In genomic region chr4:57842472-57843305, GRCm38 (mm10) we compare ENCODE assay signal across 15 mouse cellular contexts.
DNase-seq lines count a peak whose midpoint lies in the region; ATAC-seq and TF ChIP-seq lines count a peak whose summit lies in the region.
"Had no signal": no experiment of that assay in that cellular context is flagged by ENCODE, and none has a peak within 500 bp of the region (broad histone marks: within the 10 kb centered on the region; RNA-seq: fewer than 3 reads in every experiment).

No protein-coding gene starts in this region.

- TF ChIP-seq CTCF in forebrain, postnatal 0 days (IDR thresholded peaks at IDR 0.05; ENCODE audit: low read depth) = no peak

- no peaks in the 10 kb centered on the region for H3K27me3 ChIP-seq in hindbrain, embryonic 11.5 days (ENCODE audit: control insufficient read depth, insufficient read depth, low read length)
- no peaks in the 10 kb centered on the region for H3K27me3 ChIP-seq in hindbrain, embryonic 12.5 days
- H3K27me3 ChIP-seq in heart, embryonic 13.5 days (replicated peaks) = no peaks in the 10 kb centered on the region
- no peaks in the 10 kb centered on the region for H3K27me3 ChIP-seq in forebrain, postnatal 0 days (ENCODE audit: insufficient read depth, low read length)
- H3K27me3 ChIP-seq: CH12.LX; embryonic facial prominence, embryonic 12.5 days; forebrain, embryonic 15.5 days; stomach, embryonic 15.5 days had no signal

- no peaks in the 10 kb centered on the region for H3K36me3 ChIP-seq in hindbrain, embryonic 11.5 days (ENCODE audit: control insufficient read depth, insufficient read depth, low read length)
- H3K36me3 ChIP-seq in hindbrain, embryonic 12.5 days = no peaks in the 10 kb centered on the region
- H3K36me3 ChIP-seq in heart, embryonic 13.5 days = no peaks in the 10 kb centered on the region
- no peaks in the 10 kb centered on the region for H3K36me3 ChIP-seq in forebrain, postnatal 0 days (ENCODE audit: insufficient read depth)
- H3K36me3 ChIP-seq: embryonic facial prominence, embryonic 12.5 days; forebrain, embryonic 15.5 days; stomach, embryonic 15.5 days had no signal

- H3K4me2 ChIP-seq in hindbrain, embryonic 11.5 days (replicated peaks; ENCODE audit: low read depth, low read length) = no peak overlapping the region
- no peak overlapping the region for H3K4me2 ChIP-seq in hindbrain, embryonic 12.5 days (replicated peaks)
- H3K4me2 ChIP-seq in heart, embryonic 13.5 days = no peak overlapping the region
- H3K4me2 ChIP-seq in forebrain, postnatal 0 days (ENCODE audit: low read depth) = no peak overlapping the region
- H3K4me2 ChIP-seq: embryonic facial prominence, embryonic 12.5 days; forebrain, embryonic 15.5 days; stomach, embryonic 15.5 days had no signal

- no peak overlapping the region for H3K9ac ChIP-seq in hindbrain, embryonic 11.5 days (ENCODE audit: low read depth, low read length)
- no peak overlapping the region for H3K9ac ChIP-seq in hindbrain, embryonic 12.5 days
- H3K9ac ChIP-seq in heart, embryonic 13.5 days = peak overlapping the region; percentile 42; the same call in 1 of the 2 replicates
- no peak overlapping the region for H3K9ac ChIP-seq in forebrain, postnatal 0 days
- H3K9ac ChIP-seq: embryonic facial prominence, embryonic 12.5 days; forebrain, embryonic 15.5 days; stomach, embryonic 15.5 days had no signal

- no peak overlapping the region for H3K4me3 ChIP-seq in hindbrain, embryonic 11.5 days (ENCODE audit: low read depth, low read length)
- H3K4me3 ChIP-seq in hindbrain, embryonic 12.5 days = no peak overlapping the region
- no peak overlapping the region for H3K4me3 ChIP-seq in heart, embryonic 13.5 days
- no peak overlapping the region for H3K4me3 ChIP-seq in forebrain, postnatal 0 days (ENCODE audit: low read depth, low read length)
- H3K4me3 ChIP-seq: embryonic facial prominence, embryonic 12.5 days; forebrain, embryonic 15.5 days; stomach, embryonic 15.5 days had no signal

- no peak overlapping the region for H3K27ac ChIP-seq in hindbrain, embryonic 11.5 days (ENCODE audit: low read depth, low read length)
- no peak overlapping the region for H3K27ac ChIP-seq in hindbrain, embryonic 12.5 days
- peak overlapping the region; percentile 60 for H3K27ac ChIP-seq in heart, embryonic 13.5 days (replicated peaks)
- H3K27ac ChIP-seq in forebrain, postnatal 0 days (ENCODE audit: low read depth, low read length) = no peak overlapping the region
- H3K27ac ChIP-seq: embryonic facial prominence, embryonic 12.5 days; forebrain, embryonic 15.5 days; macrophage; stomach, embryonic 15.5 days had no signal

- H3K4me1 ChIP-seq in hindbrain, embryonic 11.5 days (replicated peaks; ENCODE audit: control insufficient read depth, insufficient read depth, low read length) = peaks cover 4% of the 10 kb centered on the region
- H3K4me1 ChIP-seq in hindbrain, embryonic 12.5 days = peaks cover 38% of the 10 kb centered on the region
- H3K4me1 ChIP-seq in heart, embryonic 13.5 days = peaks cover 84% of the 10 kb centered on the region
- no peaks in the 10 kb centered on the region for H3K4me1 ChIP-seq in forebrain, postnatal 0 days (ENCODE audit: insufficient read depth)

- H3K9me3 ChIP-seq in hindbrain, embryonic 11.5 days (ENCODE audit: control insufficient read depth, low read length) = no peaks in the 10 kb centered on the region
- H3K9me3 ChIP-seq in hindbrain, embryonic 12.5 days (replicated peaks) = no peaks in the 10 kb centered on the region
- H3K9me3 ChIP-seq in heart, embryonic 13.5 days = no peaks in the 10 kb centered on the region
- H3K9me3 ChIP-seq in forebrain, postnatal 0 days (ENCODE audit: low read length) = no peaks in the 10 kb centered on the region
- H3K9me3 ChIP-seq: embryonic facial prominence, embryonic 12.5 days; forebrain, embryonic 15.5 days; stomach, embryonic 15.5 days had no signal

- ATAC-seq in hindbrain, embryonic 11.5 days (ENCODE audit: low FRiP score) = no peak
- no peak for ATAC-seq in hindbrain, embryonic 12.5 days (ENCODE audit: low FRiP score)
- ATAC-seq in heart, embryonic 13.5 days (ENCODE audit: extremely low read depth, insufficient number of reproducible peaks, low FRiP score, low TSS enrichment) = no peak
- ATAC-seq in forebrain, postnatal 0 days = no peak
- ATAC-seq: forebrain, embryonic 15.5 days had no signal

- WGBS in hindbrain, embryonic 11.5 days = 68% methylated on average over 11 of the region's 11 CpGs
- WGBS in hindbrain, embryonic 12.5 days = 74% methylated on average over 11 of the region's 11 CpGs
- WGBS in heart, embryonic 13.5 days = 37% methylated on average over 11 of the region's 11 CpGs
- WGBS in forebrain, postnatal 0 days = 84% methylated on average over 11 of the region's 11 CpGs

- peak; percentile 30 for DNase-seq in hindbrain, embryonic 11.5 days (ENCODE audit: low spot score)
- peak; percentile 49 for DNase-seq in ES-CJ7 (ENCODE audit: low read depth, low spot score)
- peak; percentile 63 to 85 for DNase-seq in kidney, postnatal 25 days
- DNase-seq in forebrain, postnatal 0 days = no peak
- no peak for DNase-seq in layer of hippocampus, adult 8-10 months (ENCODE audit: low spot score in 2 of 2)
- DNase-seq: cerebellum, adult 9-11 months; gastrocnemius, postnatal 25 days; right cerebral cortex, postnatal 25 days had no signal

Comparison
In these comparisons a context has a peak if more than half of its experiments do, and no peak if none do; other contexts are left out.
1. DNase-seq: peak in hindbrain, embryonic 11.5 days (single experiment), ES-CJ7 (single experiment) and kidney, postnatal 25 days (2 of 2); none in forebrain, postnatal 0 days (single experiment) and layer of hippocampus, adult 8-10 months (0 of 2).